Mouse (Mus musculus) right cerebral cortex, postnatal 10 days (tissue): ENCODE measurements at regions not wholly inside any gene's neighbourhood (a gene's known extent, or its start where the extent isn't known, plus 50 kb on each side); places are given as distances from the start of the nearest gene placed in this dataset.
A peak's percentile ranks its signal among the peaks of the same experiment; 100 is the strongest.
"Not testable (repeated sequence)": the region's sequence is repeated elsewhere in the genome, so short reads cannot be mapped to it uniquely, and the experiment has no call there.

Source experiments
- DNase-seq, 2 experiments: peaks; one replicate each; pipeline ENCODE4 v3.0.0; 2021; ENCODE audit warnings: low spot score in 2 of 2

DNA sequence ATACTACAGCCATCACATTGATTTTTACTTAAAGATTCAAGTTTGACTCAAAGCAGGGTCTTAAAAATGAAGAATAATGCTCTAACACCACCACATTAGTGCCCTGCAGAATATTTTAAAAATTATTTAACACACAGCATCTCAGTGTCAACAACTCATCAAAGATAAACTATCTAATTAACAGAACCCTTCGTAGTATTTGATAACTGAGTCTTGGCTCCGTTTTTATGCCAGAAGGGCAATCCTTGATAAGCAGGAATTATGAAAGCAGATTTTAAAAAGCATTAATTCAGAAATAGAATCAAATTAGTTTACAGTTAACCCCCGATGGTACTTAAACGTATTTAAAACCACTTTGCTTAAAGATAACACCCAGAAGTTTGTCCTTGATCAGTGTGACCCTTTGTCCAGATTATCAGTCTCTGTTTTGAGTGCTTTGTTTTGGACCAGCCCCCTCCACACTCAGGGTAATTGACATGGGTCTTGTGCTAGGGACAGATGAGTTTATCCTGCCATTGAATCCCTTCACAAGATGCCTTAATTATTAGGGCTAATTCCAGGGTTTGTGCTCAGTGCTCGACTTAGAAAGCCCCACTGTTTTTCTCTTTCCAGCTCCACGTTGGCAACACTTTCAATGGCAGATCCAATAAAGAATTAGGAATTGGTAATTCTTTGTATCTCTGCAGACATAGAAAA, 69.4 kb upstream of the Dph6 start:
- no peak for DNase-seq

DNA sequence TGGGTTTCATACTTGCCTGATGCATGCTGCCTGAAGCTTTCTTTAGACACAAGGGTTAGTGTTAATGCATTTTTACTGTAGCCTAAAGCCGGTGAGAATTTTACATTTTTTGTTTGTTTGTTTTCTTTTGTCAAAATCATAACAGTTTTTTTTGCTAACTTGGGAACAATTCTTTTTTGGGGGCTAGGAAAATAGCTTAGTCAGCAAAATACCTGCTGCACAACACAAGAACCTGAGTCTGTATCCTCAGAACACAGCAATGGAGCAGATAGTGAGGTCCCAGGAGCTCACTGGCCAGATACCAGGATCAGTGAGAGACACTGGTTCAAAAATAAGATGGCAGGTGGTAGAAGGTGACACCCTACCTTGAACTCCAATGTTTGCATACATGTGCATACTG, 72.4 kb upstream of the Dph6 start:
- no peak for DNase-seq

GRCm38 (mm10) chr2:114734861-114735569, 80.3 kb upstream of the Dph6 start:
- DNase-seq = no peak

DNA sequence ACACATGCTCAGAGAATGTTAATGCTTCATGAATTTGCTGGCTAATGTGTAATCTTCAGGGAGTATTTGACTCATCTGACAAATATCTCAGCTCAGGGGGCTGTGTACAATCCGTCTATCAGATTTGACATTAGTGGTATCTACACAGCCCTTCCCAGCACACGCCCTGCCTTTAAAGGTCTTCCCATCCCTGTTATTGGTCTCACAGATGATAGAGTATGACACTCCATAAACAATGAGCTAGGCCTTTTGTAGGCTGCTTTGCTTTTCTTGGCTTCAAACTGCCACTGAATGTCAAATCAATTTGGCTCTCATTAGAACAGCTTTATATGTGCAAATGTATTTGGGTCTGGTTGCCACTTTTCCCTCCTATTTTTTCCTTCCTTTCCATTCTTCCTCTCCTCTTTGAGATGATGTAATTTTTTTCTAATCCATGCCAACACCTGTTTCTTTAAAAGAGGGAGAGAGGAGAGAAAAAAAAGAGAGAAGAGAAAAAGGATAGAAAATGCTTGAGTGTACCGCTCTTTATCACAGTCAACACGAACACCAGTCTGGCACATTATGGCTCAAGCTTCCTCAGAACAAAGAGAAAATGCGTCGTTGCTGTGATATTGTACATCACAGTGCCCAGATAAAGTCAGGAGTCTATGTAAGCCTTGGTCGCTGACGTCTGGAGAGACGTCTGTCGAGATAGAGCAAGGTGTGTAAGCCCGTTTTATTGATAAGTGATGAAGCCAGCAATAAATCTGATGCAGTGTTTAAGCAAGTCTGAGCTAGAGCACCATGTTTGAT, 84.9 kb upstream of the Dph6 start:
- DNase-seq = no peak

GRCm38 (mm10) chr2:114763276-114763675, 108.5 kb upstream of the Dph6 start:
- no peak for DNase-seq

- DNase-seq = not testable (repeated sequence)
Measured at GRCm38 (mm10) chr2:114773723-114774122, 119.0 kb upstream of the Dph6 start.

DNA sequence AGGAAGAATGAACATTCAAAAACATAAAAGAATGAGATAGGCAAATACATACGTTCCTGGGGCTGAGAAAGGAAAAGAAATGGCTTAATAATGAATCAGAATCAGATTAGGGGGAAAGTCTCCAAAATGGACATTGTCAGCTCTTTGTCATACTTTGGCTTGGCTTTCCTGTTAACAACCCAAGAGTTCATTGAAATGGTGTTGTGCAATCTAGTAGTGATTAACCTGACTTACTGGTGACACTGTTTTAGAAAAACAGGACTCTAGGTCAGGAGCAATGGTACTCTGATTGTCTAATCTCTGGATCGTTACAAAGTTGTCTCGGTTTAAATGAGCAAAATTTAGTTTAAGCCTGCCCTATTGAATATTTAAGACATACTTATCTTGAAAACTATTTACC, 119.5 kb upstream of the Dph6 start:
- DNase-seq = no peak

DNA sequence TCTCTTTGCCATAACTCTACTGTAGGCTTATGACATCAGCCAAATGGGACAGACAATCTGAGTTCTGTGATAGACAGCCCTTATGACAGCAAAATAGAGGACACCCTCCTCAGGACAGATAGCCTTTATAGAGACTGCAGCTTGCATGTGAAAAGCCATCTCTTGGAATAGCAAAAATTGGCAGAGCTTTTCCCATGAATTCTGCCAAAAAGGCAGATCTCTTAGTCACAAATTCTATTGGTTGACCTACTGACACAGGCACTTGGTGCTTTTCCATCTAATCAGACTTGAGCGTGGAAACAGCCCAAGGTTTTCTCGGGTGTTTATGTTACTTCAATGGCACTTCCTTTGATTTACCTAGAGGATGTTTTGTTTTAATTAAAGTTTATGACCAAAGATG, 120.8 kb upstream of the Dph6 start:
- no peak for DNase-seq

- DNase-seq = no peak
Measured at GRCm38 (mm10) chr2:114776176-114776575, 121.4 kb upstream of the Dph6 start.

- no peak for DNase-seq
Measured at GRCm38 (mm10) chr2:114782450-114782849, 127.7 kb upstream of the Dph6 start.

GRCm38 (mm10) chr2:114784191-114784590, 129.4 kb upstream of the Dph6 start:
- peak; percentile 31 to 32 for DNase-seq

DNA sequence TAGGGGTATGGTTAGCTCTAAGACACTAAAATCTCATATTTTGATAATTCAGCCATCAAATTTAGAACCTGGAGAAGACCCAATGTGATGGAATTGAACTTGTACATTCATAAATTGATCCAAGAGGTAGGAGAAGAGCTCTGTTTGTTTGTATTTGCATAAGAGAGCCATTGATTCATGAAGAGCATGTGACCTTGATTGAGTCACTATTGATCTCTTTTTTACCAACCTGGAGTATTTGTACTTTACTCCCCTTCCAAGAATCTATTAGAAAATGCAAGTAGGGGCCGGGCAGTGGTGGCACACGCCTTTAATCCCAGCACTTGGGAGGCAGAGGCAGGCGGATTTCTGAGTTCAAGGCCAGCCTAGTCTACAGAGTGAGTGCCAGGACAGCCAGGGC, 133.5 kb upstream of the Dph6 start:
- no peak for DNase-seq

- no peak for DNase-seq
Measured at GRCm38 (mm10) chr2:114796630-114797290, 142.0 kb upstream of the Dph6 start.

GRCm38 (mm10) chr2:114797291-114797650, 142.5 kb upstream of the Dph6 start:
- peak in 1 of 2 experiments; percentile 31 for DNase-seq

DNA sequence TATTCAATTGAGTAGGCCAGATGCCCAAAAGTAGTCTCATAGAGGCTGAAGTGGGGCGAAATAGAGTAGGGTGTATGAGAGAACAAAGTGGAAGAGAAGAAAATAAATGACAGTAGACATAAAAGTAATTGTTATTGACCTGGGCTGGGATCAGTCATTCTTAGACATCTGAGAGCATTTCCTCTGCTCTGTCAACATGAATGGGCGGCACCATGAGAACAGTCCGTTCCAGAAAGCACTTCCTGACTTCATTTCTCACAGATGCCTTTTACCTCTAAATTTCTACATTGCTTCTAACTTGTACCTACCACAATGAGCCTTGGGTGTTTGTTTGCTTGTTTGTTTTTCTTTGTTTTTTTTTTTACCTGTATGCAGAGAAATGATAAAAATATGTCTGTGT, 148.5 kb upstream of the Dph6 start:
- DNase-seq = no peak

DNA sequence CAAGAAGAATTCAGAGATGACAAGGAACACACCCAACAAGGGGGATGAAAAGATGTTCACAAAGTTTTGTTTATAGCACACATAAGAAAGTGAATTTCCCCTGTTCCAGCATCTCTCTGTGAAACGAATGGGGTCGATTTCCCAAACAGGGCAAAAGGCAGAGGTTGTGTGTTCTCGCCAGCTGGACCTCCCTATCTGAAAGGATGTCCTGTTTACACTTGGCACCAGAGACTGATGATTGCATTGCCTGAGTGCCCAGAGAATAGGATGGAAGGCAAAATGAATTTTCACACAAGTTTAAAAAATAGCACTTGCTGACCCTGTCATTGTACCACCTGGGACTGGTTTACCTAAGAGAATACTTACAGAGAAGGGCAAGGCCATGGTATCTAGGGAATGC, 149.2 kb upstream of the Dph6 start:
- DNase-seq = no peak

GRCm38 (mm10) chr2:114805436-114806047, 150.8 kb upstream of the Dph6 start:
- no peak for DNase-seq

GRCm38 (mm10) chr2:114808046-114808445, 153.3 kb upstream of the Dph6 start:
- no peak for DNase-seq

GRCm38 (mm10) chr2:114812141-114812902, 157.6 kb upstream of the Dph6 start:
- DNase-seq = no peak

DNA sequence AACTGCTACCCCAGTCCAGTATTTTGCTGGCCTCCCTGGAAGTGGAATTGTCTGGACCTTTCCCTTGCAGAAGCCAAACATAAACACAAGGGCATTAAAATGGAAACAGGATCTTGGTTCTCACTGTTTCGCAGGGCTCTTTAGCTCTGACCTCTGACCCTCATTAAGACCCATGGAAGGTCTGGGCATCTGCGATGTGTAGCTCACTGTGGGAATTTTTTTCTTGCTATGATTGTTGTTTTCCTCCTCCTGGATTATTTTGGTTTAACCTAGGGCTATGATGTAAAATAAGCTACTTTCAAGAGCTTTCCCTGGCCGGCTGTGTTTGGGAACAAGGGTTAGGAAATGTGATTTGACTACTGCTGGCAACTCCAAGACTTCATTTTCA, 158.1 kb upstream of the Dph6 start:
- no peak for DNase-seq

- DNase-seq = no peak
Measured at GRCm38 (mm10) chr2:114822657-114823056, 167.9 kb upstream of the Dph6 start.
